Mouse (Mus musculus) cerebellum, adult 9-11 months (tissue): Measurements from ENCODE around the gene Mthfsd.

Experiments used
- DNase-seq: peaks from one replicate; pipeline ENCODE4 v3.0.0; 2022

Gene Mthfsd

DNA sequence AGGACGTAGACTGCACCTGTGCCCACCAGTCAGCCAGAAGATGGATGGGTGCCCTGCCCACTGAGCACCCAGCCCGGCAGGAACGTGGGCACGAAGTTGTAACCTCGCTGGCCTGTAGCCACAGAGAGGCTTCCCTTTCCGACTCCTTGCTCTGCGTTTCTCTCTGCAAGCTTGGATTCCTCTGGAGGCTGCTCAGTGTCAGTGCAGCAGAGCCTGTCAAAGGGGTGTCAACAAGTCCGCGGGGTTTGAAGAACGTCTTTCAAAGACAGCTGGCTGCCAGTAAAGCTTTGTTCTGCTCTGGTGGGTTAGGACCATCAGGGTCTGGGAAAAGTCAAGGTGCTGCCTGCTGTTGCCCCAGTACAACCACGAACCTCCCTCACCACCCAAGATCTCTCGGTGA, 36.7 kb downstream of the Mthfsd start:
- DNase-seq, result no peak

GRCm38 (mm10) chr8:121063649-121064048, 44.5 kb downstream of the Mthfsd start:
- no peak for DNase-seq

DNA sequence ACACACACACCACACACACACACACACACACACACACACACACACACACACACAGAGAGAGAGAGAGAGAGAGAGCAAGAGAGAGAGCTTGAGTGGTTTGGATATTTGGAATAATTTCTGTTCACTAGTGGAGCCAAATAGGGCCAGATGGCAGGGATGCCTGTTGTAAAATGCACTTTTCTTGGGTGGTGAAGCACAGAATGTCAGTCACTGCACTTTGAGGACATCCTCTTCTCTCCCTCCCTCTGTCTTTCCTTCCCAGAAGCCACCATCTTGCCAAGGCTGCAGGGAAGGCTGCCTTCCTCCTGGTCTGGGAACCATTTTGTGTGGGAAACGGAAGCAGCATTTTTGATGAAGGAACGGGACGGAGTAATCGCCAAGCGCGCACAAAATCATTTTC, 45.7 kb downstream of the Mthfsd start:
- no peak for DNase-seq

DNA sequence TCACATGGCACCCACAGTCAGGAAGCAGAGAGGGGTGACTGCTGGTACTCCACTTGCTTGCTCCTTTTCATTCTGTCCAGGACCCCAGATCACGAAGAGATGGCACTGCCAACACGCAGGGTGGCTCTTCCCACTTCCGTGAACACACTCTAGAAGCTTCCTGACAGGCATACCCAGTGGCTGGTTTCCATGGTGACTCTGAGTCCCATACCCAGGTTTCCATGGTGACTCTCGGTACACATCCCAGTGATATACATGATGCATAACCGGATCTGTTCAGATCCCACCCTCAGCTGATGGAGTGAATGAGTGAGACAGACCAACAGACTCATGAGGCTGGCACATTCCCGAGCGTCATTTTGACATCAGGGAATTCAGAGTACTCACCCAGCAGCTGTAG, 49.1 kb downstream of the Mthfsd start:
- DNase-seq, result no peak

DNA sequence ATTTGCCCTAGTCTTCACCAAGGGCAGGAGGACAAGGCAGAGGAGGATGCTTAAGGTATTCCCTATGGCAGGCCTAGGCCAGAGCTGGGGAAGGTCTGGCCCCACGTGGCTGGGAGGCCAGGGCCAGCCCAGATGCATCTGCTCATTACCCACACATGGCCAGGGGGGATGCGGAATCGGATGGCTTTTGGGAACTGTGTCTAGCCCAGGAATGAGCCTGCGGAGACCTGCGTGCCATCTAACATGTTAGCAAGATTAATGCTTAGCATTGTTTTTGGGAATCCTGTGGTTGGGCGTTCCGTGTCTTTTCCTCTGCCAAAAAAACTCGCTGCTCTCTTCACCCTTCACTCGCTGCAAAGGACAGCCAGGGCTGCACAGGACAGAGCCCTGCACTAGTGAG, 50.1 kb downstream of the Mthfsd start:
- DNase-seq, result no peak

GRCm38 (mm10) chr8:121047441-121047840, 60.8 kb downstream of the Mthfsd start:
- DNase-seq, result no peak

DNA sequence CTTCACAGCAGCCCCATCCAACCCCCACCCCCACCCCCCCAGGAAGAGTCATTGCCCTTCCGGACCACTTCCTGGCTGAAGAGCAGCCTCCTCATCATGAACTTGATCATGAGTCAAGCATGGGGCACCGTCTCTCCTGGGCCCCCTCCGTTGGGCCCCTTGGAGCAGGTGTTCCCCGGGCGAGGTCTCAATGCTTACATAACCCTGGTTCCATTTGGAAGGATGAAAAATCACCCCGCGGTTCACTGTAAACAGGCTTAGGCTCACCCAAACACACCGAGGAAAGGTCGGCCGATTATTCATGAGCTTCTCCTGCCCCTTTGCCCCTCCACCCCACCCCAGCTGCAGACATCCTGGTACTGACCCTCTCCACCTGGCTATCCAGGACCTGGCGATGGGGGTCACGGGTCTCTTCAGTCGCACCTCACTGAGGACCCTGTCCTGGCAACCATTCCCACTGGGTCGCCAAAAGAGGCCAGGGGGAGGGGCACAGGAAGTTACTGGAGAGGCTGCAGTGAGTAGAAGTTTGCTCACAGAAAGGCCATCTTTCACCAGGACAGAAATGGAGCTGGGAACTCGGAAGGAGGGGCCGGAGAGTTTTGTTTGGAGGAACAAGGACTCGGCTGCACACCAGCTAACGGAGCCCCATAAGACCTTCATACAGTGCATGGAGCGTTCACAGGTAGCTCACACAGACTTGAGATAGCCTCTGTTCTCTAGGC, 64.3 kb downstream of the Mthfsd start:
- DNase-seq, result no peak
